Mouse (Mus musculus): ENCODE measurements around the gene Rmnd5a.
"Not testable (repeated sequence)": the region's sequence is repeated elsewhere in the genome, so short reads cannot be mapped to it uniquely, and the experiment has no call there.

The Rmnd5a gene

DNA sequence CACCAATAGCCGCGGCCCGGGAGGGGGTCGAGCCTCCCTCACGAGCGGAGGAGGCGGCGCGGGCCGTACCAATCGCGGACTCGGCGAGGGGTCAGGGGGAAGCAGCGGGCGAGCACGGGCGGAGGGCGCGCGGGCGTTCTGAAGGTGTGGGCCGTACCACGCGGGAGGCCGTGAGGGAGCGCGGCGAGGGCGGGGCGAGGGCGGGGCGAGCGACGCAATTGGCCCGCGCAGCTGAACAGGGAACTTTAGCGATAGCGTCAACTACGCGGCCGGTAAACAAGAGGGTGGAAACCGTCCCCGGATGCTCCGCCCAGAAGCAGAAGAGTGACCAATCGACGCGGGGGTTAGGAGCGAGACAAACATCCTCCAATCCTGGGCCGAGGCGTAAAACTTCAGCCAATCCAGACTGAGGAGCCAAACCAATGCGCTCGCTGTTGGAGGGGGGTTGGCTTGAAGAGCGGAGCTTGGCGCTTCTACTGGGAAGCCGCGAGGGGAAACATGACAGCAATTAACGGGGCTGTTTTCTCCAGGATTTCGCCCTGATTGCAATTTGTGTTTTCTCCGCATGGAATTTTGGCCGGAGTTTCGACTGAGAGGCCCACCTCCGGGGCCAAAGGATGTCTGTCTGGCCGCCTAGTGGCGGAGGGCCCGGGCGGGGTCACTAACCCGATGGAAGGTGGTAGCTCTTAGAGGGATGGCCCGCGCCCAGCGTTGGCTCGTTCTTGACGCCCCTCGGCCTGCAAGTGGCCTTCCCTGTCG lies at the start of gene Rmnd5a:
TSS of gene Rmnd5a (minus strand) at position 146 of the 759 bp plus-strand sequence.
- DNase-seq (ENCODE audit: low spot score in 2 of 2) = peak; percentile 97 to 99

DNA sequence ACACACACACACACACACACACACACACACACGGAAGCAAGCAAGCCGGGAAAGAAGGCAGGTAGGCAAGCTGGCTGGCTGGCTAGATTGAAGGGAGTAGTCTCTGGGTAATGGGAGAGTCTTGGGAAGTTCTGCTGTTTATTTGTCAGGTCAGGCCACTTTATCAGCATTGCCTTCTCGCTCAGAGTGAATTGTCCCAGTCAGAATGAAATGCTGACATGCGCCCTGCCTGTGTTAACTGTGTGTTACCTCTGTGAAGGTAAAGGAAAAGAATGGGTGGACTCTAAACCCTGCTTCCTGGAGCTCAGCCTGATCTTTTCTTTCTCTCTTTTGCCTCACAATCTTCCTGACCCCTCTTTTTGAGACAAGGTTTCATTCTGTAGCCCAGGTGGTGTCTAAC lies 47.5 kb upstream of the Rmnd5a start:
- DNase-seq (ENCODE audit: low spot score in 2 of 2) = no peak

DNA sequence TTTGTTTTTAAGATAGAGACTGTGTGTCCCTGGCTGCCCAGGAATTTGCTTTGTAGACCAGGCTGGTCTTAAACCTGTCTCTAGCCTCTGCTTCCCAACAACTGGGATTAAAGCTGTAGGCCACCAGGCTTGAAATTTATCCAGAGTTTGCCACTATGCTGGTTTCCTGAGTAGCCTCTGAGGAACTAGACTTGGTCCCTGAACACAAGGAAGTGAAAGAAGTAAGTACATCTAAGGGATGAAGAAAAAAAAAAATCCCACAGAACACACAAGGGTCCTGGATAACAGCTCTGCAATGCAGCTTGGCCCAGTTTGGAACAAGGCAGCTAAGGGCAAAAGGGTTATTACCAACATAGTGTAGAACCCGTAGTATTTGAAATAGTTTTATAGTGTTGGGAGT lies 46.4 kb upstream of the Rmnd5a start:
- no peak for DNase-seq (ENCODE audit: low spot score in 2 of 2)

DNA sequence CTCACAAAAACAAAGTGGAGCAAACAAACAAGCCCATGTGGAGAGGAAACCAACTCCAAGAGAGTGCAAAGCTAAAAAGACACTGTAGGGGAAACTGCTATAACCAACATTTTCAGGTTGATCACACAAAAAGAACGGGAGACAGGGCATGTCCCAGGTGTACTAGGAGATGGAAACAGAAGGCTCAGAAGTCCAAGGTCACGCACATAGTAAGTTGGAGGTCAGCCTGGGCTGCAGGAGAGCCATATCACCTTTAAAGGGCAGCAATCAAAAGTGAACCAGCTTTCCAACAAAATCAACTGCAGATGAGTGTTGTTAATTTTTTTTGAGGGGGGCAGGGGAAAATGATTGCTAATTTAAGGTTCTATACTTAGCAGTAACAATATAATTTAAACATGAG lies 45.8 kb upstream of the Rmnd5a start:
- no peak for DNase-seq (ENCODE audit: low spot score in 2 of 2)

DNA sequence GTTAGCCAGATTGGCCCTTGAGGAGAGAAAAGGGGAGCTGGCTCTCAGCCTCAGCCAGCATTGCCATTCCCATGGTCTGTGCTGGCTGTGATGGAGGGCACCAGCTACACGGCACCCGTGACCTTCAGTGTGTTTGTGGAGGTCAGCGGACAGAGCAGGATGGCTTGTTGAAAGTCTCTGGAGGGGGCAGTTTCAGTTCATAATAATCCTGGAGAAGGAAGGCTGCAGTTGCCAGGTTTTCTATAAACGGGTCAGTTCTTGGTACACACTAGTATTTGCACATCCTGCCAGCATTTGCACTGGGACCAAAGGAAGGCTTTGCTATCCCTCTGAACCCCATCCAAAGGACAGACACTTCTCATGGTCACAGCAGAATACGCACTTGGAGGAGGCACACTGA lies 44.8 kb upstream of the Rmnd5a start:
- no peak for DNase-seq (ENCODE audit: low spot score in 2 of 2)

DNA sequence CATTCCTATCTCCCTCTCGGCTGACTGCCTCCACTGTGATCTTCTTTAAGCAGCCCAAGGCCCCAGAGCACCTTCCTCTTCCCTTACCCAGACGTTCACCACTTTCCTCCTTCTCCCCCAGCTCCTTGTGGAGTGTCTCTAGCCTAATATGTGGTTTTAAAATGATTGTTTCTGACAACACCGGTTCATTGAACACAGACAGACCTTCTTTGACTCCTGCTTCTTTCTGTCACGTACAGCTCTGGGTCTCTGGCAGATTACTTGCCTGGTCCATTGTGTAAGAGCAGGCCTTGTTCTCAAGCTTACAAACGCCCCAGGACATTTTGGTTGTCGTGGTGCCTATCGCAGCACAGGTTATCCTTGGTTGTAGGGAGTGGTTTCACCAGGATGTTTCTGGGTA lies 40.7 kb upstream of the Rmnd5a start:
- no peak for DNase-seq (ENCODE audit: low spot score in 2 of 2)

DNA sequence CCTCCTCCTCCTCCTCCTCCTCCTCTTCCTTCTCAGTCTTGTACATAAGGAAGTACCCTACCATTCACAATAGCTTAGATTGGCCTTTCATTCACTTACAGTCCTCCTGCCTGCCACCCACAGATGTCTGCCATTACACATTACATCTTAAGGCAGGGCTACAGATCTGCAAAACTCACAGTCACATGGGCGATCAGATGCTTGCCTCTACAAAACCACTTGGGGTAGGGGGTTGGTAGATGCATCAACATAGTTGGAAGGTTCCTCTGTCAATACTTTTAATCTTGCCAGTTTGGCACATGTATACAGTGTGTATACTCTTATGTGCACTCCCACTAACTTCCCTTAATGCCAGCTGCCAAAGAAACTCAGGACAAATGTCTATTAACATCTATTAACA lies 39.7 kb upstream of the Rmnd5a start:
- no peak for DNase-seq (ENCODE audit: low spot score in 2 of 2)

DNA sequence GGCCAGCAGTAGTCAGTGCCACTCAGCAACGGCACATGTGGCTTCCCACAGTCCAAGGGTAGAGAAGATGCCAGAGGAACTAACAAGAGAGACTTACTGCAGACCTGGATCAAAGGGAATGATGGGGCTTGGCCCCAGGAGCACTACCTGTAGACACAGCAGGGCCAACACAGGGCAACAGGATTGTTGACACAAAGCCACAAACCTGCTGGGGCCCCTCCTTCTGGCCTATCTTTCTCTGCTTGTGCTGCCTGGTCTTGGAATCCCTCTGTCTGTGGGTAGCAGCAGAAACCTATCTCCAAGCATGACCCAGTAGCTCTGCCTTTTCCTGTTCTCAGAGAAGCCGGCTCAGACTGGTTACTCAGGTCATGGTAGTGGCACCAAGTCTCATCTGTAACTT lies 39.2 kb upstream of the Rmnd5a start:
- not testable (repeated sequence) for DNase-seq (ENCODE audit: low spot score in 2 of 2)

DNA sequence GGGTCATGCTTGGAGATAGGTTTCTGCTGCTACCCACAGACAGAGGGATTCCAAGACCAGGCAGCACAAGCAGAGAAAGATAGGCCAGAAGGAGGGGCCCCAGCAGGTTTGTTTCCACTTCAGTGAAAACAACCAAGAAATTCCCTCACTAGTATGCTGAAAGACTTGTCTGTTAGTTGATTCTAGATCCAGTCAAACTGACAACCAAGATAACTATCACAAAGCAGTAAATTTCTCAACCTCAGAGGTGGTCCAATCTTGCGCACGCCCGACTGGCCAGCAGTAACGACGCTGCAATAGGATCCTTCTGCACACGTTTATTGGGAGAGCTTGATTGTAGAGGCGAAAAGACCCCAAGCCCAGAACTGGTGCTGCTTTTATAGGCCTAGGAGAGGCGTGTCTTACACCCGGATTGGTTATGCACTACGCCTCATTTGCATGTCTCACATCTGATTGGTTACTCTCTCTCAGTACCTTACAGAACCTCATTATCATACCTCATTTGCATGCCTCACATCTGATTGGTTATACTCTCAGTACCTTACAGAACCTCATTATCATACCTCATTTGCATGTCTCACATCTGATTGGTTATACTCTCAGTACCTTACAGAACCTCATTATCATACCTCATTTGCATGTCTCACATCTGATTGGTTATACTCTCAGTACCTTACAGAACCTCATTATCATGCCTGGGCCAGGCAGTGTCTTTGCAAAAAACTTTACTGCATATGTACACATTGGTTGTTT lies 38.6 kb upstream of the Rmnd5a start:
- not testable (repeated sequence) for DNase-seq (ENCODE audit: low spot score in 2 of 2)

DNA sequence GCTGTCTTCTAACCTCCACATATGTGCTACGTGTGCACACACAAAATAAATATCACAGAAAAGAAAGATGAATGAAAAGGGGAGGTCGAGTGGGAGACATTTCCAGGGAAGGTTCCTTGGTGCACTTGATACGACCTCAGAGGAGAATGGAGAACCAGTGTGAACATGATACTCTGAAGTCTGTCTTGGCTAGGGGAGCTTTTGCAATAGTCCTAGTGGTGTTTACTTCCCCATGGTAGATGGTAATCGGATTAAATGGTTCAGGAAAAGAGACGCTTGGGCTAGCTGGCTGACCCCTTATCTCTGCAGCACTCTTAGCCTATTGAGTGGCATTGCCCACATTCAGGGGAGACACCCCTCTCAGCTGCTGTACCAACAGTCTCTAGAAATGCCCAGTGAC lies 36.3 kb upstream of the Rmnd5a start:
- DNase-seq (ENCODE audit: low spot score in 2 of 2) = no peak

DNA sequence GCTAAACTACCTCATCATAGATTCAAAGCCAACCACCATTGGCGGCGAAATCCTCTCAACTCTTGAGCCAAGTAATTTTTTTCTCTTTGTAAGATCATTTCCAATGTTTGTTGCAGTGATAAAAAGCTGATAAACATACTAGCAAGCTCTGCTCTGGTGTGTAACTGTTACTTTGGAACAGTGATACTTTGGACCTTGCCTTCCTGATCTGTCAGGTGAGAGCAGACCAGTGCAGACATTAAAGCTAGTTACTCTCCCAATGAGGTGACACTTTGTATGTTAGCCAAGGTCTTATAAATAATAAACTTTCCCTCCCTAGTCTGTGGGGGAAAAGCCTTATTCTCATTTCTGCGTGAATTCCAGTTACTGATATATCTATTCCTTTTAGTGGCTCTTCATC lies 35.2 kb upstream of the Rmnd5a start:
- no peak for DNase-seq (ENCODE audit: low spot score in 2 of 2)

DNA sequence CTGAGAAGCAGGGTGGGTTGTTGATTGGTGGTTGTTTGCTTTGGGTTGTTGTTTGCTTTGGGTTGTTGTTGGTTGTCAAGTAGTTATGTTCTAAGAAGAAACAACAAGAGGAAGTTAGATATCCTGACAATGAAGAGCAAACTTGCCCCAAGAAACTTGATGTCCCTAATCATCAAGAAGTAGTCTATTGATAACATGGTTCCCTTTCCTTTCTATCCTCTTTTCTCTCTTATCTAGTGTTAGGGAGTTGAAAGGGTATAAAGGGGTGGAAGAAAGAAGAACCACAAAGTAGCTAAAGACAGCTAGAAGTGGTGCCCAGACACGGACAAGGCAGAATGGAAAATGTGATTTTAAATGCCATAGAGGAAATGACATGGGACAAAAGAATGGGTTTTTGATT lies 32.3 kb upstream of the Rmnd5a start:
- DNase-seq (ENCODE audit: low spot score in 2 of 2) = no peak

DNA sequence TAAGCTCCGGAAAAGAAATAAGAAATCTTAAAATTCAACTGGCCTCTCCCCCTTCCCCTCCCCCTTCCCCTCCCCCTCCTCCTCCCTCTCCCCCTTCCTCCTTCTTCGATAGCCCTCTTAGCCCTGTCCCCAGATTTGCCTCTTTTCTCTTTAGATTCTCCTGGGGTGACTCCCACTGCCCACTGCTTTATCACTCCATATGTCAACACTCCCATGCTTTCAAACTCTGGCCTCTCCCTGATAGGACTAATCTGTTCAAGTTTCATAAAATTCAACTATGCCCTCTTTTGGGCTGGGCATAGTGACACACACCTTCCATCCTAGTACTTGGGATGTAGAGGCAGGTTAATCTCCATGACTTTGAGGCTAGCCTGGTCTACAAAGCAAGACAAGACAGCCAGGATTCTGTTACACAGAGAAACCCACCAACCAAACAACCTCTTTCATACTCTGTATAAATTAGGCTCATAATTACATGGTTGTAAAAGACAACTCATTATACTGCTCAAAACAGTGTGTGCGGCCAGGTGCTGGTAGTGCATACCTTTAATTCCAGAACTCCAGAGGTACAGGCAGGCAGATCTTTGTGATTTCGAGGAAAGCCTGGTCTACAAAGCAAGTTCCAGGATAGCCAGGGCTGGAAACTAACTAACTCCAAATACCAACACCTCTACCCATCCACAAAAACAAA lies 31.5 kb upstream of the Rmnd5a start:
- DNase-seq (ENCODE audit: low spot score in 2 of 2) = no peak

DNA sequence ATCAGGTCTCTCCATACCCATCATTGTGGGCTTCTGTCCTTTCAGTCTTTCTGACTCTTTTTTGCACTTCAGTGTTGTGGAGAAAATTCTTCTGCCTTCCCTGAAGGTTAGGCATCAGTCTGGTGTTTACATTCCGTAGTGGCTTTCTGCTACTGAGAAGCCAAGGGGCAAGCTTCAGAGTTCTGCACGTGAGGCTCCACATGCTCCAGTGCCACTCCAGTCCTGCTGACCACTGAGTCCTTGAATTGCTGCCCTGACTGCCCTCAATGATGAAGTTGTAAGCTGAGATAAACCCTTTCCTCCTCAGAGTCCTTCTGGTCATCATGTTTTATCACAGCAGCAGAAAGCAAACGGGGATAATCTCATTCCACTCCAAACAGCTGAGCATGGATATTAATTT lies 28.9 kb upstream of the Rmnd5a start:
- no peak for DNase-seq (ENCODE audit: low spot score in 2 of 2)

DNA sequence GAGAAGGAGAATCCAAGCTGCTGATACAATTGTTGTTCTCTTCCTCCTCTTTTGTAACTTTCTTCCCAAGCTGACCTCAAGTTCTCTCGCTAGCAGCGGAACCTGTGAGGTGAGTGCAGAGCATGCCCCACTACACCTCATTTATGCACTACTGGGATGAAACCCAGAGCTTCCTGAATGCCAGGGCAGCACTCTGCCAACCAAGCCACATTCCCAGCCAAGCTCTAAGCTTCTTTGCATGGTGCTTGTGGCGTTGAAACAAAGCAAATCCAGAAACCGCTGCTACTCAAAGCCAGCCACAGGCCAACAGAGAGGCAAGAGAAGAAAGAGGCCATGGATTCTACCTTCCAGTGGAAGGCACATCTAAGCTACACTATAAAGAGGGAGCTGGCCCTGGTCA lies 27.3 kb upstream of the Rmnd5a start:
- DNase-seq (ENCODE audit: low spot score in 2 of 2) = peak in 1 of 2 experiments; percentile 8

DNA sequence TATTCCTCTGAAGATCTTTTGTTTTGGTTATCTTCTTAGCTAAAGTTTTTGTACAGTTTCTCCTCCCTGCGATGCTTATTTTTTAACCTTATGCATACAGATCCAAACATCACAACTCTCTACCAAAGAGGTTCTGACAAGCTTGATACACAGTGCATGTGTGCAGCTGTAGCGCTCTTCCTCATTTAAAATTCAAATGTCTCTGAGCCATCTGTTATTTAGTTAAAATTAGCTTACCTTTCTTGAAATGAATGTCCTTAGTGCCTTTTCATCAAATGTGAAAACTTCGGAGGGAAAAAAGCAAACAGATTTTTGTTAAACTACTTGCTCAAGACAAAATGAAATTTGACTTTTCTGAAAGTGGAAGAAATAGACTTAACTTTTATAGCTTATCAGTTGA lies 24.7 kb upstream of the Rmnd5a start:
- no peak for DNase-seq (ENCODE audit: low spot score in 2 of 2)

DNA sequence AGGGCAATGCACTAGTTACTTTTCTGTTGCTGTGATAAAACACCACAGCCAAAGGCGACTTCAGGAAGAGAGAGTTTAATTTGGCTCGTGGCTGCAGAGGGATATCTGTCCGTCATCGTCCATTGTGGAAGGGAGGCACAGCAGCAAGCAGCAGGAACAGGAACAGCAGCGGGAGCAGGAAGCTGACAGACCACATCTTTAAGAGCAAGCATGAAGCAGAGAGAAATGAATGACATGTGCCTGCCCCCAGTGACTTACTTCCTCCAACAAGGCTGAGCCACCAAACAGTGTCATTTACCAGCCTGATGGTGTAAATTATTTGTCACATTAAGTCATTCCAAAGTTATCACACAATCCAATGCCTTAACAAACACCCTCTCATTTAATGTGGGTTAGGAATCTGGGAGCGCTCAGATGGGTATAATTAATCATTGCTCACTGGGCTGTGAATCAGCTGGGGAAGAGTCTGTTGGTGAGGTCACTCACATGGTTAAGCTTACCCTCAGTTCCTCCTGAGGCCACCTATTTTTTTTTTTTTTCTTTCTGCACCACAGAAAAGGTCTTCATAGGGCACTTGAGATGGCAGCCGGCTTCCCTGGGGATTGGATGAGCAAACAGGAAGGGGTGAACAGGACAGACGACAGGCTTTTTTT lies 17.6 kb upstream of the Rmnd5a start:
- no peak for DNase-seq (ENCODE audit: low spot score in 2 of 2)

DNA sequence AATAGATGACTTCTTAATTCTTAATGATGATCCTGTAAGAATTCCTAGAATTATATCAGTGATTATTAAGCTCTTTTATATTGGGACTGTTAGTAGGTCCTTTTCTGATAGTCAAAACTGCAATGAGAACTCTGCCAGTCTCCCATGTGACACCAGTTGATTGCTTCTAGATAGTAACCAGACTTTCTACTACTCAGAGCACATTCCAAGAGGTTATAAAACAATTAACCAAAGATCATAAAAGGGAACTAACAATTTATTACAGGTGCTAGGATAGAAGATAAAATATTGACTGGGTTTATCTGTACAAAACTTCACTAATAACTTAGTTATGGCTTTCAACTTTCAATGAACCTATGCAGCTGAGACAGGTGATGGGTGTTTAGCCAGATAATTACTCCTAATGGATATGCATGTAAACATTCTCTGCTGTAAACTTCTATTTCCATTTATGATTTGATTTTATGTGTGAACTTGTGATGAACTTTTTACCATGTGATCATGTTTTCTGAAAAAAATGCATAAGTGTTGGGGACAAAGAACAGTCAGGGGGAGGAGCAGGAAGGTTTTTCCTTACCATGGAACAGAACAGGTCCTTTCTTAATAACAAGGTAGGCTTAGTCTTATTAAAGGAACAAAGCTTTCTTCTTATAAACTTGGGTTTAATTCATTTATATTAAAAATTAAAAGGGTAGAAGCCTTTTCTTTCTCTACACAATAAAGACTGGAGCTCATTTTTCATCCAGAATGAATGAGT lies 13.7 kb upstream of the Rmnd5a start:
- DNase-seq (ENCODE audit: low spot score in 2 of 2) = not testable (repeated sequence)

DNA sequence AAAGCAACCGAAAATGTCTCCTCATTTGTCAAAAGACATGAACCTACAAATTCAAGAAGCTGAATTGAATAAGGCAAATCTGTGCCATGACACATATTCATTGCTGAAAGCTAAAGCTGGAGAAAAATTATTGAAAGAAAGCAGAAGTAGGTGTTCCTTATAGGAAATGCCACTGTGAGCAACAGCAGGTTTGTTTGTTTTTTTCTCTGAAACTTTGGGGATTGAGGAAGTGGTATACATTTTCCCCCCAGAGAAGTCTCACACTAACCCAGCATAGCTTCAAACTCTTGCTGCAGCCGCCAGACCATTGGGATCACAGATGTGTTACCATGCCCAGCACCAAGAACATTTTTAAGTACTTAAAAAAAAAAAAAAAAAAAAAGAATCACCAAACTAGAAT lies 12.4 kb upstream of the Rmnd5a start:
- no peak for DNase-seq (ENCODE audit: low spot score in 2 of 2)

DNA sequence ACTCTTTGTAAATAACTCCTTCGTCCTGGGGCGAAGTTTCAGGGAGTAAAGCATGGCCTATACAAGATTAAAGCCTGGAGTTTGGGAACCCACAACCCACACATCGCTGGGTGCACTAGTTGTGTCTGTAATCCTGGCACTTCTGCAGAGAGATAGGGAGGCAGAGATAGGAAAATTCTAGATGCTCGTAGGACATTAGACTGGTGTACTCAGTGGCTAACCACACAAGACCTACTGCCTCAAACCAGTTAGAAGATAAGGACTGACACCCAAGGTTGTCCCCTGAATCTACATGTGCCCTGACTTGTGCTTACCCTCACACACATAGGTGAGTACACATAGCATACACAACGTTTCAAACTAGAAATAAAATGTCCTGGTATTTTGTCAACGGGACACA lies 5.1 kb upstream of the Rmnd5a start:
- DNase-seq (ENCODE audit: low spot score in 2 of 2) = no peak

DNA sequence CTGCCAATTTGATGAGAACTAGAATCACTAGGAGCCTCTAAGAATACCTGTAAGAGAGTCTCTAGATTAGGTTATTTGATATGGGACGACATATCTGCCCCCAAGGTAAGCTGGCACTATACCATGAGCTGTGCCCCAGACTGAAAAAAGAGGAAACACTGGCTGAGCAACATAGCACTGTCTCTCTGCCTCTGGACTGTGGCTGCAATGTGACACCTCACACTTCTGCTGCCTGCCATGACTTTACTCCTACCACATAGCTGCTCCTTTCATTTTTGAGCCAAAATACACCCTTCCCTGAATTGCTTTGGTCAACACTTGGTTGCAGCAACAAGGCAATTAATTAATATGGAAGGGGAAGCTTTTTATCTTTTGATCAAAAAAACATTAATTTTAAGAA lies 4.3 kb upstream of the Rmnd5a start:
- DNase-seq (ENCODE audit: low spot score in 2 of 2) = no peak

DNA sequence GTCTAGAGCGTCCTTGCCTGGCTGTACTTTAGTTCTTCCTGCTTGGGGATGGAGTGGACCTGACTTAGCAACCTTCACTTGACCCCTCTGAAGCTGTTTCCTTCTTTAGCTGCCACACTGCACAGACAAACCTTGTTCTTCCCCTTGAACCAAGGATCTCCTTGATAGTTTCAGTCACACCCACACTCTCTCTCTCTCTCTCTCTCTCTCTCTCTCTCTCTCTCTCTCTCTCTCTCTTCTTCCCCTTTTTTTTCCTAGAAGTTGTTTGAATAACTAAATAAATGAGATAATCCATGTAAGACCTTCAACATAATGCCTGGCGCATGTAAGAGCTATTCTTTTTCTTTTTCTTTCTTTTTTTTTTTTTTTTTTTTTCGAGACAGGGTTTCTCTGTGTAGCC lies 1.7 kb upstream of the Rmnd5a start:
- no peak for DNase-seq (ENCODE audit: low spot score in 2 of 2)
